Mouse (Mus musculus) embryonic facial prominence, embryonic 10.5 days (tissue): ENCODE results near the gene Lrpap1. TPM values are rescaled to one million over a fixed set of nuclear protein-coding genes. Genes with fewer than 3 reads are reported as not detected.

ENCODE experiments used
- DNase-seq: peaks from one replicate; pipeline ENCODE4 v3.0.0-alpha.2; 2017; ENCODE audit warnings: low spot score
- H3K27ac ChIP-seq: fragments of 300-500 bp; sonication (generic); replicated peaks from 2 replicates; pipeline ENCODE4 v1.5.1; 2016; ENCODE audit warnings: mild to moderate bottlenecking
- H3K27me3 ChIP-seq: fragments of 300-500 bp; sonication (generic); replicated peaks from 2 replicates; pipeline ENCODE4 v1.6.1; 2016; ENCODE audit warnings: low read depth, mild to moderate bottlenecking; ENCODE audit not compliant: poor library complexity, severe bottlenecking
- H3K36me3 ChIP-seq: fragments of 300-500 bp; sonication (generic); replicated peaks from 2 replicates; pipeline ENCODE4 v1.6.1; 2016; ENCODE audit warnings: mild to moderate bottlenecking, moderate library complexity
- H3K4me1 ChIP-seq: fragments of 300-500 bp; sonication (generic); 2 replicates; pipeline ENCODE4 v1.6.1; 2016
- H3K4me3 ChIP-seq: fragments of 300-500 bp; sonication (generic); 2 replicates; pipeline ENCODE4 v1.5.1; 2016; ENCODE audit warnings: mild to moderate bottlenecking, moderate library complexity
- H3K9me3 ChIP-seq: fragments of 300-500 bp; sonication (generic); 2 replicates; pipeline ENCODE4 v1.6.1; 2016; ENCODE audit warnings: mild to moderate bottlenecking
- WGBS: fragments of 180-500 bp; shearing (Covaris S2); methylation state at CpG from one replicate; pipeline ENCODE4 v1.1.7; 2016; 5-methylcytosine and 5-hydroxymethylcytosine counted together
- polyA plus RNA-seq: library from polyadenylated mRNA; unstranded; fragments of >200 nt; fragmentation: Nextera tagmentation; extraction: Ambion mirVana; gene quantifications from 2 replicates; pipeline ENCODE4 v1.2.1, GENCODE M21; 2016

Lrpap1 gene
- polyA plus RNA-seq, 1 experiment from 2014 or later: 72.4 TPM

DNA sequence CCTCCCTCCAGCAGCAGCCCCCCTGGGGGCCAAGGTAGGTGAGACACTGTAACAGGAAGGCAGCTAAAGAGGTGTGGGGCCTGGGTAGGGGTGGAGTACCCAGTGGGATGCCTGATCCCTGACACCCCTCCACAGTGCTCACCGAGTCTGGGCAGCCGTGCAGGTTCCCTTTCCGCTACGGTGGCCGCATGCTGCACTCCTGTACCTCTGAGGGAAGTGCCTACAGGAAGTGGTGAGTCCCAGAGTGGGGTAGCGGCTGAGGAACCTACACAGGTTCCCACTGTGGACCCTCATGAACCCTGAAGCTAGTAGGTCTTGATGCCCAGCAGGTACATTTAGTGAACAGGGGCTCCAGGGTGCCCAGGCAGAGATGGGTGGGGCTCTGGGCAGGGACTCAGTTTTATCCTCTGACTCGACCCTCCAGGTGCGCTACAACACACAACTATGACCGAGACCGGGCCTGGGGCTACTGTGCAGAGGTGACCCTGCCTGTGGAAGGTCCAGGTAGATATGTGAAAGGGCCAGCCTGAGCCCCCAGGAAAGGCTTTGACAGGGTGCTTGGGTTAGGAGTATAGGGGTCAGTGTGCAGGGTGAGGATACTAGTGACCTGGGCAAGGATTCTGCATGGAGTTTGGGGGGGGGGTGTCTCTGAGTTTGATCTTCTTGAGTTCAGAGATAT is 63.0 kb downstream of the Lrpap1 start:
- DNase-seq: no peak
- no peaks in the 10 kb centered on the region for H3K27me3 ChIP-seq
- 82% methylated on average over 10 of the region's 10 CpGs for WGBS
- H3K4me3 ChIP-seq: no peak overlapping the region
- peaks cover 19% of the 10 kb centered on the region for H3K4me1 ChIP-seq
- H3K9me3 ChIP-seq: no peaks in the 10 kb centered on the region
- no peaks in the 10 kb centered on the region for H3K36me3 ChIP-seq
- H3K27ac ChIP-seq: no peak overlapping the region

Other genes with a start within 250 kb of the Lrpap1 start
- gene Msantd1, start 197.8 kb downstream of the Lrpap1 start, polyA plus RNA-seq: 0.63 and 1.2 TPM in 2 replicates
- gene Rgs12, start 156.3 kb downstream of the Lrpap1 start, polyA plus RNA-seq: 52.7 and 54.5 TPM in 2 replicates
- gene Hgfac, start 64.3 kb downstream of the Lrpap1 start, polyA plus RNA-seq: 0.08 and 0.82 TPM in 2 replicates
- 0.34 and 0.35 TPM in 2 replicates for gene Dok7, start 49.0 kb downstream of the Lrpap1 start, polyA plus RNA-seq
- 0.04 TPM in 1 of 2 replicates, not detected in the other for gene Adra2c, start 172.6 kb upstream of the Lrpap1 start, polyA plus RNA-seq